Mouse (Mus musculus) adrenal gland, postnatal 25 days (tissue): ENCODE measurements around the gene Anks1b. TPM values are rescaled to one million over a fixed set of nuclear protein-coding genes. Genes with fewer than 3 reads are reported as not detected.
"Not testable (repeated sequence)": the region's sequence is repeated elsewhere in the genome, so short reads cannot be mapped to it uniquely, and the experiment has no call there.

Experiments
- DNase-seq: peaks from one replicate; pipeline ENCODE4 v3.0.0; 2021; ENCODE audit warnings: mixed read lengths
- total RNA-seq: library from RNA; stranded (reverse); gene quantifications from 2 replicates; pipeline ENCODE4 v1.2.3, GENCODE M21; 2021

Anks1b gene
- total RNA-seq, 1 experiment from 2014 or later, result 0.85 TPM

GRCm38 (mm10) chr10:90577777-90578176 lies 704.5 kb downstream of the Anks1b start:
- DNase-seq, result no peak

- no peak for DNase-seq
These were observed 706.7 kb downstream of the Anks1b start for GRCm38 (mm10) chr10:90579970-90580369.

GRCm38 (mm10) chr10:90584052-90584451 lies 710.7 kb downstream of the Anks1b start:
- no peak for DNase-seq

GRCm38 (mm10) chr10:90596142-90596541 lies 722.8 kb downstream of the Anks1b start:
- no peak for DNase-seq

GRCm38 (mm10) chr10:90596576-90596975 lies 723.3 kb downstream of the Anks1b start:
- no peak for DNase-seq

- DNase-seq, result no peak
These were observed 725.8 kb downstream of the Anks1b start for GRCm38 (mm10) chr10:90599149-90599548.

- DNase-seq, result no peak
These were observed 726.6 kb downstream of the Anks1b start for GRCm38 (mm10) chr10:90599726-90600531.

GRCm38 (mm10) chr10:90607586-90607985 lies 734.3 kb downstream of the Anks1b start:
- DNase-seq, result no peak

- no peak for DNase-seq
These were observed 736.1 kb downstream of the Anks1b start for GRCm38 (mm10) chr10:90609437-90609836.

GRCm38 (mm10) chr10:90613051-90613450 lies 739.7 kb downstream of the Anks1b start:
- DNase-seq, result no peak

- DNase-seq, result no peak
These were observed 741.9 kb downstream of the Anks1b start for GRCm38 (mm10) chr10:90615196-90615595.

GRCm38 (mm10) chr10:90616622-90617021 lies 743.3 kb downstream of the Anks1b start:
- DNase-seq, result no peak

GRCm38 (mm10) chr10:90617664-90618296 lies 744.5 kb downstream of the Anks1b start:
- no peak for DNase-seq

GRCm38 (mm10) chr10:90627532-90627931 lies 754.2 kb downstream of the Anks1b start:
- no peak for DNase-seq

- DNase-seq, result no peak
These were observed 756.9 kb downstream of the Anks1b start for GRCm38 (mm10) chr10:90630099-90630698.

GRCm38 (mm10) chr10:90630794-90631193 lies 757.5 kb downstream of the Anks1b start:
- not testable (repeated sequence) for DNase-seq

- no peak for DNase-seq
These were observed 764.0 kb downstream of the Anks1b start for GRCm38 (mm10) chr10:90637352-90637751.

- DNase-seq, result no peak
These were observed 776.4 kb downstream of the Anks1b start for GRCm38 (mm10) chr10:90649681-90650080.

GRCm38 (mm10) chr10:90657416-90658120 lies 784.3 kb downstream of the Anks1b start:
- peak; percentile 51 for DNase-seq

GRCm38 (mm10) chr10:90666746-90667145 lies 793.4 kb downstream of the Anks1b start:
- peak; percentile 64 for DNase-seq

- no peak for DNase-seq
These were observed 797.0 kb downstream of the Anks1b start for GRCm38 (mm10) chr10:90670291-90670690.

- DNase-seq, result no peak
These were observed 798.8 kb downstream of the Anks1b start for GRCm38 (mm10) chr10:90672135-90672534.

- no peak for DNase-seq
These were observed 801.1 kb downstream of the Anks1b start for GRCm38 (mm10) chr10:90674362-90674761.
